Mouse (Mus musculus) kidney, postnatal 36 days (tissue): ENCODE measurements around the gene Slco3a1.
A peak's percentile ranks its signal among the peaks of the same experiment; 100 is the strongest.
"Not testable (repeated sequence)": the region's sequence is repeated elsewhere in the genome, so short reads cannot be mapped to it uniquely, and the experiment has no call there.

Source experiments
- DNase-seq, 2 experiments: peaks; one replicate each; pipeline ENCODE4 v3.0.0; 2021 to 2022; ENCODE audit warnings: mixed read lengths in 2 of 2

The Slco3a1 gene

GRCm38 (mm10) chr7:74423928-74424850 is 130.4 kb downstream of the Slco3a1 start:
- peak; percentile 68 to 76 for DNase-seq

GRCm38 (mm10) chr7:74423316-74423715 is 131.3 kb downstream of the Slco3a1 start:
- DNase-seq = no peak

DNA sequence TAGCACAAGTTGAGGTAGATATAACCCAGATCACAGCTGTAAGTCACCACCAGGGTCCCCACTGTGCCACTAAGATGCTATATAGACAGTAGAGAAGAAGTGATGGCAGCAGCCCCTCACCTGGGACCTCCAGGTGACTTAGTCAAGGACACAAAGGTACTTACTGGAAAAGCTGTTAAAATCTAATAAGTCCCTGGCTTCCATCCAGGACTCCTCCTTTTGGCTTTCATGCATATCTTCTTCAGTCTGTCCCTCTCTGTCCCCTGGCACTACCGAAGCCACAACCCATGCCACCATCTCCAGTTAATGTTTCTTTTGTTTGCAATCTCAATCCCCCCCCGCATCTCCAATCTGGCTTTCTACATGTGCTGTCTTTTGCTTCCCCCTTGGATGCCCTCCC is 131.8 kb downstream of the Slco3a1 start:
- DNase-seq = peak in 1 of 2 experiments; percentile 33

DNA sequence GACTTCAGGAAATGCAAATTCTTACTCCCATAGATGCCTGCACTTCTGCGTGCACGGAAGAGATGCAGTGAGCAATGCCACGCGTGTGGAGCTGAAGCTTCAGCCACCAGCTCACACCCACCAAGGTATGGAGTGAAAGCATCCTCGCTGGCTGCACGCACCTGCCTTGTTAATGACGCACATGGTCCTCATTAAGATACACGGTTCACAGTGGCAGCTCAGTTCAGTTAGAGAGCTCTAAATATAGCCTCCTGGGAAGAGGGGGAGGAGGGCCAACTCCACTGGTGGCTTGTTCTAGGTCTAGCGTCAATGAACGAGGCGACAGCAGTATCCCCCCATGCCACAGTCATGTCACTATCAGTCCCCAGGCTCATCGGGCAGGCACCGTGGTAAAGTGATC is 132.6 kb downstream of the Slco3a1 start:
- peak; percentile 30 to 44 for DNase-seq

GRCm38 (mm10) chr7:74421591-74421990 is 133.0 kb downstream of the Slco3a1 start:
- no peak for DNase-seq

DNA sequence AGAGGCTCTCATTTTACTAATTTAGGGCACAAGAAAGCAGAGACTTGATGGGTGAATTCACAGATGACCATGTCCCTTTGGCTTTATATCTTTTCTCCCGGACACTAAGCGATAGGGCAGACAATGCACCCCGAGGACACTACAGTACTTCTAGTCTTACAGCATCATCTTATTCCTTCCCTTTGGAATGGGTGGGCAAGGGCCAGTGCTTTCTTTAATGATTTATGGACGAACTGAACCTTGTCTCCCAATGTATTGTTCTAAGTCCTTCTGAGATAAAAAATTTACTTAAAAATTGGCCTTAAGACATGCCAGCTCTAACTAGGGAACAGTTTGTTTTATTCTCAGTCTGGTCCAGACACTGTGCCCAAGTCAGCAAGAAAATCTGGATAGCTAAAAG is 134.9 kb downstream of the Slco3a1 start:
- peak; percentile 42 to 47 for DNase-seq

DNA sequence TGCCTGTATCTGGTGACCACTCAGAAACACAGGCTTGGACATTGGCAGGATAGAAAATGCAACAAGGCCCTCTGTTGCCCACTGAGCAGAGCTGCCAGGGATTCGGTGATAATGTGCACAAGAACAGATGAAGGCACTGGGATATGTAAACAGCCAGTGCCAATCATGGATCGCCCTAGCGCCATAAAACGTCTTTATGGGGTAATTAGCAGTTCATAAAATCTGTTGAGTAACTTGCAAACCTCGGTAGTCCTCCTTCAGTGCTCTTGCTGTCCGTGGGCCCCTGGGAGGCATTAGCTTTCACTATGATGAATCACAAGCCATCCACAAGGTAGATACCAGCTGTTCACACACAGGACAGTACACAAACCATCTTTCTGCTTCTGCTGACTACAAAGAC is 137.6 kb downstream of the Slco3a1 start:
- DNase-seq = no peak

GRCm38 (mm10) chr7:74415241-74415640 is 139.3 kb downstream of the Slco3a1 start:
- DNase-seq = no peak

DNA sequence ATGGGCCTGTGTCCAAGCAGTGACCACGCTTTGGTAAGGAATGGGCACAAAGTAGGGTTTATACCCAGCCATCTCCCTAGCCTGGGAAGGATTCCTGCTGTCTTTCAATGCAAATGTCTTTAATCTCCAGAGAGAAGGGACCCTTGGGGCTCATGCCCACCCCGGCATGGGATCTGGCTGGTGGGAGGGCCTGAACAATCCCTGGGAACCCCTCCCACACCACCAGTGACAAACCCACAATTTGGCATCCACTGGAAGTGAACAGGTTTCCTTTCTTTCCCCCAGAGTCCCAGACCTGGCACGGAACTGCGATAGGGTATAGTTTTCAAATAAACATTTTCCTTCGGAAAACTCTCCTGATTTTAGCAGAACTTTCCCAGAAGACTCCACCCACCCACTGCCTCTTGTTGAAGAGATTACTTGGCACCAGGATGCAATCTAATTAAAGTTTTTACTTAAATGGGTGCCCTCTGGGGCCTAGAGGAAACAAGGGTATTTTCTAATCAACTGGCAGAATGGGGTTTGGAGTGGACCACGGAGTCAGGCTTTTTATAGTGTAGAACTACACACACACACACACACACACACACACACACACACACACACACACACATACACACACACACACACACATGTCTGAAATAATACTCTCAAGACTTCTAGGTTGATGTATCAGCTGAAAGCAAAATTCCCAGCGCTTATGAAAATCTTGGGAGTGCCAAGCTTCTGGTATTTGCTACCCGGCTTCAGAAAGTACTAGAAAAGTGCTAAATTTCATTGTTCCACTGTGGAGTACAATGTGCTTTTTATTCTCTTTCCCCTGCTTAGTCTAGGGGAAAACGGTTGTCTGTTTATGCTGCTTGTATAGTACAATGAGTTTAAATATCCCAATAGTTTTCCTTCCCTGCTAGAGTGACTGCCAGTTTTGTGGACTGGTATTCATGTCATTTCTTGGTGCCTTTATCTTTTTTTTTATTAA is 140.6 kb downstream of the Slco3a1 start:
- no peak for DNase-seq

DNA sequence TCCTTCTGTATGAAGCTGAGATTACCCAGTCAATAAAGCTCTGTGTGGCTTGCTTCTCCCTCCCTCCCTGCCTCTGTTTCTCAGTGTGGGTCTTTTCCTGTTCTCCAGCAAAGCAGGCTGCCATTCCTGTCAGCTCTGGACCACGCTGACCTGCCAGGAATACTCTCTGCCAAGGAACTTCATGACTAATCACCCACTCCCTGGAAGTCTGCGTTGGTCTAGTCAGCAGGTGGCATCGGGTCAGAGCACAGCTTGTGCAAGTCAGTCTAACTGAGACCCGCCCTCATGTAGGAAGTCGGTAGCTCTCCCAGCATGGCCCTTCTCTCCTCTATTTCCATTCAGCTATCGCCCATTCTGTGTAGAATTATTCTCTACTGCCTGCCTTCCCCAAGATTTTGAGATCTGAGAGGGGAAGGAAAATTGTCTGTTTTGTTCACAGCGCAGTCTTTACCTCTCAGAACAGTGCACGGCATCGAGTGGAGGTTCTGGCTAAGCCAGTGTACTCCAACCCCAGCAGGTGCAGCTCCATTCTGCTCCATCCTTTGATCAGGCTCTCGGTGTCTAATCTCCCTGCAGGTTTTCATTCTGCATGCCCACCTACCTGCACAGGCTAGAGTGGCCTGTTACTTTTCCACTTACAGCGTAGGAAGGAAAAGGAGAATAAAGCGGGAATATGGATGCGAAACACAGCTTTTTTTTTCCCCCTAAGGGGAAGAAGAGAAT is 145.8 kb downstream of the Slco3a1 start:
- peak; percentile 77 to 80 for DNase-seq

DNA sequence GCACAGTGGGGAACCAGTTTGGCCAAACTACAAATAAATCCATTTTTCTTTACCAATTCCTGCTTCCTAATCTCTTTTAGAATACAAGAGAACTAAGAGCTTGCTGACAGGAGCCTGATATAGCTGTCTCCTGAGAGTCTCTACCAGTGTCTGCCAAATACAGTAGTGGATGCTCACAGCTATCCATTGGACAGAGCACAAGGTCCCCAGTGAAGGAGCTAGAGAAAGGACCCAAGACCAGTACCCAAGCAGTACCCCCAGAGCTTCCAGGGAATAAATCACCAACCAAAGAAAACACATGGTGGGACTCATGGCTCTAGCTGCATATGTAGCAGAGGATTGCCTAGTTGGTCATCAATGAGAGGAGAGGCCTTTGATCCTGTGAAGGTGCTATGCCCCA is 146.7 kb downstream of the Slco3a1 start:
- not testable (repeated sequence) for DNase-seq

GRCm38 (mm10) chr7:74399729-74400128 is 154.9 kb downstream of the Slco3a1 start:
- peak; percentile 59 to 65 for DNase-seq

GRCm38 (mm10) chr7:74399154-74399553 is 155.4 kb downstream of the Slco3a1 start:
- DNase-seq = peak in 1 of 2 experiments; percentile 38

GRCm38 (mm10) chr7:74398326-74398725 is 156.3 kb downstream of the Slco3a1 start:
- no peak for DNase-seq

DNA sequence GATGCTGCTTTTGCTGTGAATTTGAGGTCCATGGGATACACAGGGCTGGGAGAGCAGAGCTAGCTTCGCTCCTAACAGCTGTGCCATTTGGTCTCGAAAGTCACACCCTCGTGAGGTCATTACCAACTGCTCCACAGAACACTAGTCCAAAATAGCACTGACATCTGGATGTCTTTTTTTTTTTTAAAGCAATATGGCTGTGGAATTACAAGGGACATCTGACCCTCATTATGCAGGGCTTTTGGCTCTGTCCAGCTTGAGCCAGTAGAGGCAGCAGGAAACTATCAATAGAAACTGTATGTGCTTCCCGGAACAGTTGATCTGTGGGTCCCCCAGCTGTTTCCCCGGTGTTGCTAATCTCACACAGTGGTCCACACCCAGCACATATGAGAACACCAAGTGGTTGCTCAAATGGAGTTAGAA is 163.1 kb downstream of the Slco3a1 start:
- no peak for DNase-seq

GRCm38 (mm10) chr7:74389570-74389969 is 165.0 kb downstream of the Slco3a1 start:
- no peak for DNase-seq

DNA sequence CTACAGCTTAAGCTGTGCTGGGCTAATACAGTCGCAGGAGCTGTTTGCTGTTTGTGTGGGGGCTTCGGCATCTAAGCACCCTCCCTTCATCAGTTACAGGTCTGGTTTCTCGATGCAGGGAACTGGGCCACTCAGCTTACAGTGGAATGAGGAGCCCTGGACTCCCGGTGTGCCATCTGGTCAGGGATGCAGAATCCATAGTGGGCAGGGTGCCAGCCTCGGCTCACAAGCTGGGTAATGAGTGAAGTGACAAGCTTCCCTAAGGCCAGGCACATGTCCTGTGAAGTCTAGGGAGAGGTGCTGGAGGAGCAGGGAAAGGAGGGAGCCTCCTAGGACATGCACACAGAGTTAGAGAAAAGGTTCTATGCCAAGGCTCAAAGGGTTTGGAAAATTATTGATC is 168.3 kb downstream of the Slco3a1 start:
- DNase-seq = peak; percentile 65 to 78

DNA sequence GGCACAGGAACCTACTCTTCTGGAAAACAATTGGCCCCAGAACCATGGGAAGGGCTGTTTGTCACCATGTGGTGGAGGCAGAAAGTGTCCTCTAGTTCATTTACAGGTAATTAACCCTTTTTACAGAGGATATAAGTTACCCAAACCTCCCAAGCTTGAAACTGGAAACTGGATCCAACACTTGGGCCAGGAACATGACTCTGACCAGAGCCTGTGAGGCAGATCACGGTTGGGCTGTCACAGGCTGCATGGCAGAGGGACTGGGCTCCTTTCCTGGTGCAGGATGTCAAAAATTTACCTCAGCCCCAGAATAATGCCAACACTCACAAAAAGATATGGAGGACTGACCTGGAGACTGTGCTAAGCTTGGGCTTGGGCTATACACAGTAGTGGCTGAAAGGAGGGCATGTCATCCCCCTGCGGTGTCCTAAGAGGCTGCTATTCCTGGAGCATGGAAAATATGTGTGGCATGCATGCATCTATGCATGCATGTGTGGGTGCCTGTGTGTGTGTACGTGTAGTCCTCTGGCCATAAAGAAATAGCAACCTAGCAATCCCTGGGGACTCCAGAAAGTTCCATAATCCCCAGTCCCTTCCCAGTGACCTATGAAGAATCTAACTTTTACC is 171.4 kb downstream of the Slco3a1 start:
- DNase-seq = no peak

DNA sequence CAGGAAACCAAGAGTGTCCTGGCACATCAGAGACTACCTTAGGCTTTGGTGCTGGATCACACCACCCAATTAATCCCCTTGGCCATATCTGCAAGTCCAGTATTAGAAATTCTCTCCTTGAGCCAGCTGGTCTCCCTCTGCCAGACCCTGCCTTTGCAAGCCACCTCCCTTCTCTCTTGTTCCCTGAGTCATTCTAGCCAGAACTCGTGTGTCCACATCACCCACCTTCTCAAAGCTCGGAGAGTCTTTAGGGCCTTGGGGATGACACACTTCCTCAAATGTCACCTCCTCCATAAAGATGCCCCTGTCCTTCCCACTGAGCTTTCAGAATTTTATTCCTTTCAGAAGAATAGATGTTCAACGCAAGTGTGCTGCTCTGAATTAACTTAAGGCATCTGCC is 172.3 kb downstream of the Slco3a1 start:
- DNase-seq = no peak

DNA sequence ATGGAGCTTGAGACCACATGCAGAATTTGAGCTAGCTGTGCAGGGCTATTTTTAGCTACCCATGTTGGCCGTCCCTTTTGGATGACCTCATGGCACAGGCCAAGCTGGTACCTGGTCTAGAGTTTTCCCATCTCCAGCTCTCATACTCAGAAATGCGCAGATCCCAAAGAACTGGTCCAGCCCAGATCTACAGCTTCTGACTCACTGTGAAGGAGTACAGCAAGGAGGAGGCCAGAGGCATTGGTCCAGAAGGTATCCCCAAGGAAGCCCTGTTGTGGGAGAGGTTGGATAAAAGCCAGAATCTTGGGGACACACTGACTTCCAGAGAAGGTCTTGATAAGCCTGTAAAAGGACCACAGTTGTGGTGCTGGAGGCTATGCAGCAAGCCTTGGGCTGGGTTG is 172.7 kb downstream of the Slco3a1 start:
- peak; percentile 34 to 55 for DNase-seq

- DNase-seq = peak in 1 of 2 experiments; percentile 51
Observed at GRCm38 (mm10) chr7:74381051-74381450, 173.5 kb downstream of the Slco3a1 start.

DNA sequence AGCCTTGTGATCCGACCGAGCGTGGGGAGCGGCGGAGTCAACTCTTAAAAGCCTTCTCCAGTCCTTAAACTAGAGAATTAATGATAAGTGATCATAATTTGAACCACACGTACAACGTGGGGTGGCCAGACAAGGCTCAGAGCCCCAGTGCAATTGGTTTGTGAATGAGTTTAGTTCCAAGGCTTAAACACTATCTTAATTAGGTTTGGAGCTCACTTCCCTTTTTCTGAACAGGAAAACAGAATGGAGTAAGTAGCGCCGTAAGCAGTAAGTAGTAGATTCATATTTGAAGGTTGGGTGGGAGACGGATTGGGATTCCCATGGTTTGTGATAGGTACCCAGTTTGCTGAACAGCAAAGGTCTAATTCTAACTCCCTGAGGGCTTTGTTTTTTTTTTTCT is 176.7 kb downstream of the Slco3a1 start:
- no peak for DNase-seq
